Mouse (Mus musculus): ENCODE measurements at regions not wholly inside any gene's neighbourhood (a gene's known extent, or its start where the extent isn't known, plus 50 kb on each side); places are given as distances from the start of the nearest gene placed in this dataset.
A peak's percentile ranks its signal among the peaks of the same experiment; 100 is the strongest.

GRCm38 (mm10) chr14:111149653-111150052 lies 394.7 kb upstream of the Slitrk6 start:
- peak; percentile 57 for DNase-seq (ENCODE audit: low read depth, low spot score)

GRCm38 (mm10) chr14:111116600-111116999 lies 361.7 kb upstream of the Slitrk6 start:
- DNase-seq (ENCODE audit: low read depth, low spot score): no peak

- DNase-seq (ENCODE audit: low read depth, low spot score): peak; percentile 9
These were observed 348.6 kb upstream of the Slitrk6 start for GRCm38 (mm10) chr14:111103579-111103978.

GRCm38 (mm10) chr14:111100257-111100656 lies 345.3 kb upstream of the Slitrk6 start:
- DNase-seq (ENCODE audit: low read depth, low spot score): no peak

- DNase-seq (ENCODE audit: low read depth, low spot score): no peak
These were observed 341.3 kb upstream of the Slitrk6 start for GRCm38 (mm10) chr14:111096229-111096628.

- no peak for DNase-seq (ENCODE audit: low read depth, low spot score)
These were observed 319.6 kb upstream of the Slitrk6 start for GRCm38 (mm10) chr14:111074517-111074916.

GRCm38 (mm10) chr14:111073529-111073928 lies 318.6 kb upstream of the Slitrk6 start:
- DNase-seq (ENCODE audit: low read depth, low spot score): no peak

Measured in A20 (cell line).